Mouse (Mus musculus) small intestine, adult 2 months (tissue): Measurements from ENCODE around the gene Tssc4. TPM values are rescaled to one million over a fixed set of nuclear protein-coding genes. Genes with fewer than 3 reads are reported as not detected.

Experiments
- H3K27ac ChIP-seq: fragments of 200-500 bp; 2 replicates; pipeline ENCODE4 v1.5.1; 2012; ENCODE audit warnings: low read depth, low read length, control low read depth, inconsistent platforms; ENCODE audit not compliant: insufficient read depth
- H3K27me3 ChIP-seq: fragments of 200-500 bp; 2 replicates; pipeline ENCODE4 v1.6.1; 2012; ENCODE audit warnings: mild to moderate bottlenecking, moderate library complexity, low read length, inconsistent platforms; ENCODE audit not compliant: control insufficient read depth, insufficient read depth
- H3K36me3 ChIP-seq: fragments of 200-500 bp; 2 replicates; pipeline ENCODE4 v1.6.1; 2012; ENCODE audit warnings: mild to moderate bottlenecking, low read length, control low read depth, inconsistent platforms; ENCODE audit not compliant: control insufficient read depth, insufficient read depth
- H3K4me1 ChIP-seq: fragments of 200-500 bp; 2 replicates; pipeline ENCODE4 v1.6.1; 2012; ENCODE audit warnings: low read length, inconsistent platforms, mixed read lengths; ENCODE audit not compliant: control insufficient read depth, insufficient read depth, insufficient read length
- H3K4me3 ChIP-seq: fragments of 200-500 bp; 2 replicates; pipeline ENCODE4 v1.5.1; 2012; ENCODE audit warnings: low read depth, mild to moderate bottlenecking, control low read depth, inconsistent platforms, low read length, moderate library complexity
- CTCF ChIP-seq: fragments of 200-500 bp; IDR thresholded peaks from 2 replicates; pipeline ENCODE4 v1.5.1; 2012; ENCODE audit warnings: low read depth, mild to moderate bottlenecking, control low read depth, inconsistent platforms, low read length, moderate library complexity, mixed read lengths; ENCODE audit not compliant: insufficient replicate concordance, insufficient read length; ENCODE audit errors: extremely low read depth
- POLR2A ChIP-seq: fragments of 200-500 bp; IDR thresholded peaks from 2 replicates; pipeline ENCODE4 v1.6.1; 2012; ENCODE audit warnings: low read depth, mild to moderate bottlenecking, control low read depth, inconsistent platforms, low read length, moderate library complexity
- WGBS: fragments of 180-500 bp; shearing (Covaris S2); methylation state at CpG from one replicate; pipeline ENCODE4 v1.1.7; 2018; 5-methylcytosine and 5-hydroxymethylcytosine counted together
- polyA plus RNA-seq: library from polyadenylated mRNA; depleted of rRNA; stranded (reverse); fragments of >200 nt; gene quantifications from 2 replicates; pipeline ENCODE4 v1.2.3, GENCODE M21; 2012

Gene Tssc4
- polyA plus RNA-seq, 1 experiment: 60.0 TPM

DNA sequence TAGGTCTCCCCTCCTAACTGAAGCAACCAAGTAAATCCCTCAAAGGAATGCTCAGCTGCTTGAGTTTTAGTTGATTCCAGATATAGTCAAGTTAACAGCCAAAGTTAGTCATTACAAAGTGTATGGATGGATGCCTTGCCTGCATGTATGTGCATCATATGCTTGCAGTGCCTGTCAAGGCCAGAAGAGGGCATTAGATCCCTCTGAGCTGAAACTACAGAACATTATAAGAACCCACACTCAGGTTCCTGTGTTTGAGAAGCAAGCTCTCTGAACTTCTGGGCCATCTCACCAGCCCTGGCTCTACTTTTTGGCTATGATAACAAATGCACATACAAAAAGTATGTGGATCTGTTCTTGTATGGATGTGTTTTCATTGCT lies 24.2 kb upstream of the Tssc4 start:
- Histone ChIP-seq H3K4me3 (no peak overlapping the region), H3K4me1 (peaks cover 9% of the 10 kb centered on the region; the same call in 1 of the 2 replicates), H3K27me3 (no peaks in the 10 kb centered on the region), H3K27ac (no peak overlapping the region), H3K36me3 (no peaks in the 10 kb centered on the region)
- TF ChIP-seq CTCF (no peak), POLR2A (no peak)

- TF ChIP-seq POLR2A (no peak), CTCF (no peak)
- 74% methylated on average over 7 of the region's 7 CpGs for WGBS
- no peak overlapping the region for H3K27ac ChIP-seq
- H3K4me3 ChIP-seq: no peak overlapping the region
- H3K27me3 ChIP-seq: no peaks in the 10 kb centered on the region
- H3K36me3 ChIP-seq: no peaks in the 10 kb centered on the region
- H3K4me1 ChIP-seq: peaks cover 15% of the 10 kb centered on the region; the same call in 1 of the 2 replicates
Observed at GRCm38 (mm10) chr7:143046358-143046757, 22.7 kb upstream of the Tssc4 start.

- TF ChIP-seq CTCF (no peak), POLR2A (no peak)
- WGBS: 68% methylated on average over 3 of the region's 3 CpGs
- H3K27ac ChIP-seq: no peak overlapping the region
Observed at GRCm38 (mm10) chr7:143049331-143049730, 19.7 kb upstream of the Tssc4 start.

DNA sequence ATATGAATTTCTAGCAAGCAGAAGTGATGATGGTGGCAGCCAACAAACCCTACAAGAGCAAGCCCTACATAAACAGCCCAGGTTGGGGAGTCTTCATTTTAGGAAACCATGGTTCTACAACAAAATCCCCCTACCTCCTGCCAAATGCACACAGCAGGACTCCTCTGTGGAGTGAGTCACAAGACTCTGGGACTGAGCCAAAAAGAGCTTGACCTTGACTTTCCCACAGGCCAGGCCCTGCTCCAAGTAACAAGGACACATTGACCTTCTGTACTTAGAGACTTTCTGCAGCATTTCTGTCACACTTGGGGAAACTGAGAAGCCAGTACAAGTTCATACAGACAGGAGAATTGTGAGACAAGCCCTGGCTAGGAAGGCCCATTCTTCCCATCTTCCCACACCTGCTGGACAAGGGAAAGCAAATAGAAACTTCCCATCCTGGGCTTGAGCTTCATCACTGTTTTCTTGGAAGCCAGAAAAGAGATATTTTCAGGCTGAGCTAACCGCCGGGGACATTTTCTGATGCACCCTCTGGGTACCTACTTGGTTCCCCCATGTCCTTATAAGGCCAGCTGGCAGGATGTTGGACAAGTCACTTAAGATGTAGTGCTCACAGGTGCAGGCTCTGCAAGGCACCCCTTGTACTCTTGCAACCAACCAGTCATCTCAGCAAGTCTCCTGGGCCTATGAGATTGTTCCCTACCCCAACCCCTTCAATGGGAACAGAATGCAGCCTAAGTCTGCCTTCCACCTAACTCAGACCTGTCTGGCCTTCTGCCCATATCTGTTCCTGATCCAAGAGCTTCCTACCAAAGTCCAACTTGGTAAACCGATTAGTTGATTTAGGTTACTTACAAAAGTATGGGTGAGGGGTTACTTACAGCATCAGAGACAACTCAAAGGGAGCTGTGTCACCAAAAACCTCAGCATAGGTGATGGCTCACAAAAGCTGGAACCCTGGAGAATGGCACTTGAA lies 18.9 kb upstream of the Tssc4 start:
- Histone ChIP-seq H3K36me3 (no peaks in the 10 kb centered on the region), H3K4me3 (no peak overlapping the region), H3K27ac (no peak overlapping the region), H3K27me3 (no peaks in the 10 kb centered on the region), H3K4me1 (peaks cover 26% of the 10 kb centered on the region; the same call in 1 of the 2 replicates)
- WGBS: 74% methylated on average over 3 of the region's 3 CpGs
- TF ChIP-seq CTCF: no peak
- TF ChIP-seq POLR2A: no peak

More at GRCm38 (mm10) chr7:143049331-143049730, 19.7 kb upstream of the Tssc4 start:
- Histone ChIP-seq H3K27me3 (no peaks in the 10 kb centered on the region), H3K36me3 (no peaks in the 10 kb centered on the region), H3K4me3 (no peak overlapping the region), H3K4me1 (peaks cover 22% of the 10 kb centered on the region; the same call in 1 of the 2 replicates)

DNA sequence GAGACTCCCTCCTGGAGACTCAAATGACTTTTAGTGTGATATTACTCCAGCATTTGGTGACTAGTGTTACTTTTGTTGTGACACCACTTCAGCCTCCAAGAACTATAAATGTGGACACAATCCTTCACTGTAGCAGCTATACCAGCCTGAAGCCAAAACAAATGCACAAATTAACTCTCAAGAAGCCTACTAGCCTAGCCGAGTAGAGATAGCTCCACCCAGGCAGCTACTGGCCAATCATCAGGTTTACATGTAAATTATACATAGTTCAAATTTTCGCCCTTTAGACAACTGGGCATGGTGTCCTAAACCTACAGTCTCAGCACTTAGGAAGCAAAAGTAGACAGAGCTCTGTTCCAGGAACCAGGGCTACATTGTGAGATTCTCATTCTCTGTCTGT lies 17.7 kb upstream of the Tssc4 start:
- no peaks in the 10 kb centered on the region for H3K36me3 ChIP-seq
- no peaks in the 10 kb centered on the region for H3K27me3 ChIP-seq
- H3K27ac ChIP-seq: no peak overlapping the region
- TF ChIP-seq POLR2A: no peak
- TF ChIP-seq CTCF: no peak
- WGBS: 23% methylated on average over 2 of the region's 2 CpGs
- H3K4me1 ChIP-seq: peaks cover 34% of the 10 kb centered on the region; the same call in 1 of the 2 replicates
- H3K4me3 ChIP-seq: no peak overlapping the region

DNA sequence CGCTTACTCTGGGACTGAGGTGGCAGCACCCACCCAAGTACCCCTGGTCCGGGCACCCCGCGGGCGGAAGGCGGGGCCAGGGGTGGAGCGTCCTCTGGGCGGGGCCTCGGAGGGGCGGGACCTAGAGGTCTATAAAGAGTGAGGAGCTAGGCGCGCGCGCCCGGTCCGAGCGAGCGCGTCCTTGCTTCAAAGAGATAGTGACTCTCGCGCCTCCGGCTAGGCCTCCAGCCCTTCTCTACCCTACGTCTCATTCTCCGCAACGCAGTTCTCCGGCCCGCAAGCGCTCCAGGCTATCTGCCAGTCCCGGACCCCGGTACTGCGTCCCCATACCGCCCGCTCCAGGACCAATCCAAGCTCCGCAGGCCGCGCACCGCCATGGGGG lies 16.4 kb upstream of the Tssc4 start, which contains the start of gene Cd81:
Cd81 (plus strand) TSS at position 114 of the 382 bp plus-strand sequence.
- peaks cover 47% of the 10 kb centered on the region; the same call in 1 of the 2 replicates for H3K4me1 ChIP-seq
- peak within 1 kb of the TSS; percentile 87 for H3K4me3 ChIP-seq
- WGBS: under 1% methylated on average over 37 of the region's 37 CpGs
- no peaks in the 10 kb centered on the region for H3K27me3 ChIP-seq
- no peaks in the 10 kb centered on the region for H3K36me3 ChIP-seq
- peak within 1 kb of the TSS; percentile 81 for H3K27ac ChIP-seq
- TF ChIP-seq CTCF: no peak
- peak; percentile 86; the same call in 1 of the 2 replicates for TF ChIP-seq POLR2A
